Mouse (Mus musculus) liver (tissue): ENCODE data around the gene Slc6a5.

ENCODE experiments used
- DNase-seq: peaks from one replicate; pipeline ENCODE4 v3.0.0-alpha.2; 2020; ENCODE audit warnings: mixed read lengths

The Slc6a5 gene

DNA sequence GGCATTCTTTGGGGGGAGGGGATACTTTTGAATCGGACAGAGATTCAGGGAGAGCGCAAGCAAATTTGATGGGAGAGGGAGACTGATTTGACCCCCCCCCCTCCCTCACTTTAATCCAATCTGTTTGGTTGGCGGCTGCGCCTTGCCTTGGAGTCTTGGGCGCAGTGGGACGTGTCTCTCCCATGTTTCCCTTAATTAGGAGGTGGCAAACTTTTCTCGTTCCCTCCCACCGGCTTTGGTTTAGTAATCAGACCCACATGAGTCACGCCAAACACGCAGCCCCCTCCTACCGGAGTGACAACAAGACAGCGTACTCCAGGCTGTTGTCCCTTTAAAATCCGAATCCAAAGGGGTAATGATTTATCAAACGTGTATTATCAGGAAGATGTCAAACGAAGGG lies at the start of gene Slc6a5:
Gene Slc6a5 (plus strand): TSS at position 297 of the 400 bp plus-strand sequence.
- DNase-seq, result no peak

DNA sequence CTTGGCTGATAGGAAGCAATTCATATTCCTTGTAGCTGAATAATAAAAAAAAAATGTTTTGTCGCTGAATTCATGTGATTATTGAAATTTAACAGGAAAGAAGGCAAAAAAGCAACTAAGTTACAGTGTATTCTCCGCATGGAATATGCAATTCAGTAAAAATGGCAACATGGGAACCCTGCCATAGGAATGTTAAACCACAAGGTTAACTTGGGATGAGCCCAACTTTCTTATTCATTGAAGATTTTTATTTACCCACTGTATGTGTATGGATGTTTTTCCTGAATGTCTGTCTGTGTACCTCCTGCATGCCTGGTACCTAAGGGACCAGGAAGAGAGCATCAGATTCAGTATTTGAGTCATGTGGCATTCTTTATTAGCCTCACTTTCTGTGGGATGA lies 48.8 kb upstream of the Slc6a5 start:
- DNase-seq, result no peak

DNA sequence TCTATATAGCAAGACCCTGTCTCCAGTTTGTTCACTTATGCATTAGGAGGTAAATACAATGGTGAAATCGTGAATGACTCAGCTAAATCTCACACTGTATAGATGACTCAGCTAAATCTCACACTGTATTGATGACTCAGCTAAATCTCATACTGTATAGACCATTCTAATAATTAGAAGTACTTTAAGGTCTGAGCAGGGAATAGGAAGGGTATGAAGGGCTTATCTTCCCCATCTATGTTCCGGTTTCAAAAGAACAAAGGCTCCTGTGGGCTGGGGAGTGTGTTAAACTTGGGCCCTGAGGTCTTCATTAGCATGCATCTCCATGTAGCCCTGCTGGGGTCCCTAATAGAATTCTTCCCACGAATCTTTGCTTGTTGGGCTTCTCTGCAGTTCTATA lies 46.2 kb upstream of the Slc6a5 start:
- no peak for DNase-seq

DNA sequence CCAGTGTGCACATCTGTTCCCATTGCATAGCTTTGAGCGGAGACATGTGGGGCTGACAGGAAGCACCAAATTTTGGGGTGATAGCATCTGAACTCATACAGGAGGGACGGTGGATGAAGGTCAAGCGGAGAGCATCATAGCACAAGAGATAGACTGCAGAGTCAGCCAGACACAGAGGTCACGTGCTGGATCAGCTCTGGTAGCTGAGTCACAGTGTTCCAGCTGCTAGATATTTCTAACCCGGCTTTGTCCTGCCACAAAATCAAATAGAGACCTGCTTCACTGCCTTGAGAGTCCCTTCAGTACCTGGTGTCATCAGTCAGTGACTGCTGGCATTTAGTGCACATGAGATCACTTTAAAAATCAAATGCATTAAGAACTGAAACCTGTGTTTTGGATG lies 40.3 kb upstream of the Slc6a5 start:
- DNase-seq, result no peak

DNA sequence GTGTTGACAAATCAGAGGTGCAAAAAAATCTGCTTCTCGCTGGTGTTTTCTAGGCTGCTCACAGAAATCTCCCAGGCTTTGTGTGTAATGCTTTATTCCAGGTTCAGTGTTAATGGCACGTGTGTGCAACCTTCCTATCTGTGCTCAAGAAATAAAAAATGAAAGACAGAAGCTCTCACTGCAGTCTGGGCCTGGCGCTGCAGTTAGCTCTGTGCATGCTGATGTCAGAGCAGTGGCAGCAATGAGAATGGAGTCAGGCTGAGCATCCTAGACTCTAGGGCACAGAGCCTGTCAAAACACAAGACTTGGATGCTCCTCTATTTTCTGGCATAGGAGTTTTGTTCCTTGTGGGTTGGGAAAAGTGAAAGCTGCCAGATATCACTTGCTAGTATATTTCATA lies 39.7 kb upstream of the Slc6a5 start:
- DNase-seq, result no peak

DNA sequence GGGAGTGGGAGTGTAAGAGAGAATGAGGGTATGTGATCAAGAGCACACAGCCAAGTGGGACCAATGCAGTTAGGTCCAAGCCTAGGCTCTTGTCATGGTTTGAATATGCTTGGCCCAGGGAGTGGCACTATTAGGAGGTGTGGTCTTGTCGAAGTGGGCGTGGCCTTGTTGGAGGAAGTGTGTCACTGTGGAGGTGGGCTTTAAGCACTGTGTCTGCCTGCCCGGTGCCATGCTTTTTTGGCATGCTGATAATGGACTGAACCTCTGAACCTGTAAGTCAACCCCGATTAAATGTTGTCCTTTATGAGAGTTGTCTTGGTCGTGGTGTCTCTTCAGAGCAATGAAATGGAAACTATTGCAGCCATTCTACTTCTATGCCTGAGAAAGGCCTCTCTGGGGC lies 32.6 kb upstream of the Slc6a5 start:
- DNase-seq, result no peak

DNA sequence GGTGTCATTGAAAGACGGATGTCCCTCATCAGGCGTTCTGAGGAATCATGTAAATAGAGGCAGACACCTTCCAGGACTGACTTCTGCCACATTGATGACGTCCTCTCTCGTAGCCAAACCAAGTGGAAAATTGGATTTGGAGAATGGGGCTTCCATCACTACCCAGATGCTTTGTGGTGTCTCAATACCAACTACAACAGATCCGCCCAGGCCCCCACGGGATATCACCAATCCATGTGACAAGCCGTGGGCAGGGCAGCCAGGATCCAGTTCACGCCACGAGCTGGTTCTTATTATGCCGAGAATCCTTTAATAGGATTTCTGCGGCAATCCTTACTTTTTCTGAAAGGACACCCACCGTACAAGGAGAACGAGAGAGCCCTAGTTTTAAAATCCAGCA lies 30.9 kb upstream of the Slc6a5 start:
- DNase-seq, result no peak

DNA sequence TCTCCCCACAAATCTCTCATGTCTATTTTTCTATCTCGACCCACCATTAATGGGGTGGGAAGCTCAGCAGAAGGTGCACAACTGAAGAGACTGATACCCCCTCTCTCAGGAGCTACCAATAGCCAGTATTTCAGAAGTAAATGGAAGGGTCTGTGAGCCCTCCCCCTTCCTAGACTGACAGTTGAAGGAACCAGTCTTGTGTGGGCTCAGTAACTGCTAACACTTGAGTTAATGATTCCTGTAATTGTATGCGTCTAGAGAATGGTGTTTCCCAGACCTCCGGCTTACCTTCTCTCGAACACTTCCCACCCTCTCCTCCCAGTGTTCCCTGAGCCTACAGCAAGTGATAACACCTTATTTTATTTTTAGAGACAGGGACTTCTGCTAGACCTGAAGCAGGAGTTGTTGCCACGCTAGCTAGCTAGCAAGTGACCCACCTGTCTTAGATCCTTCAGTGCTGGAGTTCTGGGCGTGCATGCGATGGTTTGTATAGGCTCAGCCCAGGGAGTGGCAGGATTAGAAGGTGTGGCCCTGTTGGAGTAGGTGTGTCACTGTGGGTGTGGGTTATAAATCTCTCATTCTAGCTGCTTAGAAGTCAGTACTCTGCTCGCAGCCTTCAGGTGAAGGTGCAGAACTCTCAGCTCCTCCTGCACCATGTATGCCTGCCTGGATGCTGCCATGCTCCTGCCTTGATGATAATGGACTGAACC lies 29.8 kb upstream of the Slc6a5 start:
- DNase-seq, result no peak

DNA sequence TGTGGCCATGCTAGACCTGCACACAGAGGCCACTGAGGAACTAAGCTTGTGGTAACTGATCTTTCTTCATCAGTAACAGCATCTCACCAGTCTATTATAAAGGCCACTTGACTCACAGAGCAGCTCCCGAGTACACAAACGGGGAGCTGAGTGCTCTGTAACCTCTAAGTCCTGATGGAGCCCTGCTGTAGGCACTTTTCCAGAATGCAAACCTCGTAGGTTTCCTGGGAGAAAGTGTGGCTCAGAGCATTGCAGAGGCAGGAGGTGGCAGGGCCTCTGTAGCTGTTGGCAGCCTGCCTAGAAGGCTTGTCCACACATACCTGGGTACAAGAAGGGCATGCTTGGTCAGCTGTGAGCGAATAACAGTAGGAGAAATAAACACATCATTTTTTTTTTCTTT lies 27.7 kb upstream of the Slc6a5 start:
- no peak for DNase-seq

DNA sequence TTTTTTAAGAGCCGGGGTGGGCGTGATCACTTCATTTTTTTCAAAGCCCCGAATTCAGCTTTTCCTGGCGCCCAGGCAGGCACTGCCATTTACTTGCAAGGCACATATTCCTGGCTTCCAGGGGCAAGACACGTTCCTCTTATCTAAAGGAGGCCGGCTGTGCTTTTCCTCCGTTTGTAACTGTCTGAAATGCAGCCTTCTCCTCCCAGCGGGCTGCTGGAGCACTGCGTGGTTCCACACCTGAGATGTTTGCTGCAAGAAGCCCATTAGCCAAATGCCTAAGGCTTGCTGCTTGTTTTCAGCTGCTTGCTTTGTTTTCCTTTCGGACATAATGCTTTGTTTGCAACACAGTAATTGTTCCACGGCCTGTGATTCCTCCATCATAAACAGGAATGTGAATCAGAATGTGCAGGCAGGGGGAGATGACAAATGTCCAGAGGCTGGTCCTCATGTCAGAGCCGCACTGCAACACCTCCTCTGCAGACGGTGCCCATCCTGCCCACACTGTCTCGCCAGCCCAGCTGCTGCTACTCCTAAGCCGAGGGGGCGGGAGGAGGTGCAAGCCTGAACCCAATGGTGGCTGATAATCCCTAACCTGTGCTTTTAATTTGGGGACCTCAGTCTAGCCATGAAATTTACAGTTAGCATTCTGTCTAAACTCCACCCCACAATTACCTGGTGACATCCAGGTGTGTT lies 27.1 kb upstream of the Slc6a5 start:
- no peak for DNase-seq

DNA sequence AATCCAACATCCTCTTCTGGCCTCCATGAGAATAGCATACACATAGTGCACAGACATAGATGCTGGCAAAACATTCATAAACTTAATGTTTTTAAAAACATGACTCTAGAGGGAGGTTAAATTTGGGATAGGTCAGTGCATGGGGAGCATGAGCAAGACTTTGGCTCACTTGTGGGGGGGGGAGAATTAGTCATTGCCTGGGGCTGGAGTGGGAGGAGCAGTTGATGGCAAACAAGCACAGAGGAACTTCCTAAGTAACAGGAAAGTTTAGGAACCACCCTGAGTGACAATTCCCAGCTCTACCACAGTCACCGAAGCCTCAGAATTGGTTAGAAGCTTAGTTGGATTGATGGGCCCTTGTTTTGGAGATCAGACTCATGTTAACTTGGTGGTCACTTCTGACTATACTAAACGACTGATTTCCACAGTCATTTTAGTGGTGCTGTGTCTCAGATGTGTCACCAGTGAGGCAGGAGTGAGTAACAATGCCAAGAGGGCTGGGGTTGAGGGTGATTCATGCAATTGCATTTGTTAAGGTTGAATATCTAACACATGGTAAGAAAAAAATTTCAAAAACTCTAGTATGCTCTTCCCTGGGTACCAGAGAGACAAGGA lies 22.1 kb upstream of the Slc6a5 start:
- DNase-seq, result no peak

DNA sequence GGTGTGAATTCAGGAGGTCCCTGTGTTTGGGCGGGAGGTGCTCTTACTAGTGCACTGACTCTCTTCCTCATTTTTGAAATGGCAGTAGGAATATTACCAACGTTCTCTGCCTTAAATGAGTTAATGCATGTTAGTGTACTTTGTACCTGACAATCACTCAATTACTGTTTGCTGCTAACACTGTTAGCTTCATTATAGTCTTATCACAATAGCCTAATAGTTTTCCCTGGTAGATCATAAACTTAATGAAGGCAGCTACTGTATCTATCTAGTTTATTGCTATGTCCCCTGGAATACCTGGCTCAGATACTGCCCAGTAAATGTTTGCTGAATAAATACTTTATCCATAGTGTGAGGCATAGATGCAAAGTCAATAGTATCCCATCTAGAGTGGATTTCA lies 15.2 kb upstream of the Slc6a5 start:
- DNase-seq, result no peak

DNA sequence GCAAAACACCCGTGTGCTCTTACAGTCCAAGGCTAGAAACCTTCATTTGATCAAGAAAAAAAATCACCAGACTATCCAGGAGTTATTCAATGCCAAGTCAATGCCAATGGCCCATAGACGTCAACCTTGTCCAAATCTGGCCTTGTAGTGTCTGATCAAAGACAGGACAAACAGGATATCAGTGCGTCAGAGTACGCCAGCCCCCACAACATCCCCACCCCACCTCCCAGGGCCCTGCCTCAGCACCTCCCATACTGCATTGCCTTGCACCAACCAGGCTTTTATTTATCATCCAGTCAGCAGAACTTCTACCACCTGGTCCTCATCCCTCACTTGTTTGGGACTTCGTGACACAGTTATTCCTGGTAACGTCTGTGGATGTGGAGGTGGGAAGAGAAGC lies 14.7 kb upstream of the Slc6a5 start:
- DNase-seq, result no peak

DNA sequence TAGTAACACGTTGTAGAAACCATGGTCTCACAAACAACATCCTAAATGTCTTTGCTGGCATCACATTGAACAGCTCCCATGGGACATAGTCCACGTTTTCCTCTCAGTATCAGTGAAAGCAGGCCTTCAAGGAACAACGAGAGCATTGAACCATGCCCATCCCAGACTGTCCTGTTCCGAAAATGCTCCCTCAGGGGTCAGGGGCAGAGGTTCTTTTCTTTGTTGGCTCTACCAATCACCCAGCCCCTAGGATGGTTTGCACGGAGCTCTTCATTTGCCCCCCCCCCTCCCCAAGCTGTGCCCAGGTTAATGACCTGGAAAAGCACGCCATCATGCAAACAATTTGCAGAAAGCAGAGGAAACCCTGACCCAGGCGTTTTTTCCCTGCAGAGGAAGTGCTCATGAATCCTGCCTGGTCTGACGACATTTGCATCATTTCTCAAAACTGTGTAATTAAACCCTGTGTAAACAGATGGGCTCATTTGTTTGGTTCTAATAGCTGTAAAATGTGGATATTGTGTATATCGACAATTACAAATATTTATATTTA lies 7.9 kb upstream of the Slc6a5 start:
- DNase-seq, result no peak

DNA sequence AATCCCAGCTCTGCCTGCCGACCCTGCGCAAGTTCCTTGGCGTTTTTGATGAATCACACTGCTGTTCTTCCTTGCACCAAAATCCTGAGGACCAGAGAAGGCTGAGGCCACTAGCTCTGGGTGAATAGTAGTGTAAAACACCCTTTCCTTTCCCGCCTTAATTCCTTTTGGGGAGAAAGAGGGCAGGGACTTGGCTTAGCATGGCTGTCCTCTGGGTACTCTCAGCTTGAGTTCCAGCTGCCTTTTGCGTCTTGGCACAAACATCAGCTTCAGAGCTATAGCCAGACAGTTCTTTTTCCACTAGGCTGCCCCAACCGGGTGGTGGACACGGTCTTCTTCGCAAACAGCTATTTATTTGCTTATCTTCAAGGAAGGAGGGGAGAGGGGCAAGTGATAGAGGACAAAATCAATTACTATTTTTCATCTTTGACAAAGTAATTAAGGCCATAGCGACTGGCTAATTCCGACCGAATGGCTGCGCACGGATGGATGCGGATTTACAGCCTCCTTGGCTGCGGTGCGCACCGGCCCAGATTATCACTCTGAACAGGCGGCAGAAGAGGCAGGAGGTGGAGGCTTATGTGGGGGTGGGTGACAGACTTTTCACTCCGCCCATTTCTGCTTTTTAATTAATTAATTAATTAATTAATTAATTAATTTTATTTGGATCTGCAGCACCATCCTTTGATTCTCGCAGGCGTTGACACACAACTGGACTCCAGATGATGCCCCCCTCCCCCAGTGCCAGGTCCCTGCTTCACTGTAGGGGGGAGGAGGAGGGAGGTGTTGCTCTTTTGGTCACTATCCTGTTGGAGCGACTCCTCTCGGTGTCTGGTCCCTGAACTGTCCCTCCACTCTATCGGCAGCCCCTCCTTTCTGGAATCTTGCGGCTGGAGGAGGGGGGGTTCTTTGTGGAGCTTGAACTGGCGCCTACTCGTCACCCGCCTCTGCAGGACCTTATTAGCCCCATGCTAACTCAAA lies 2.5 kb upstream of the Slc6a5 start:
- DNase-seq, result no peak

DNA sequence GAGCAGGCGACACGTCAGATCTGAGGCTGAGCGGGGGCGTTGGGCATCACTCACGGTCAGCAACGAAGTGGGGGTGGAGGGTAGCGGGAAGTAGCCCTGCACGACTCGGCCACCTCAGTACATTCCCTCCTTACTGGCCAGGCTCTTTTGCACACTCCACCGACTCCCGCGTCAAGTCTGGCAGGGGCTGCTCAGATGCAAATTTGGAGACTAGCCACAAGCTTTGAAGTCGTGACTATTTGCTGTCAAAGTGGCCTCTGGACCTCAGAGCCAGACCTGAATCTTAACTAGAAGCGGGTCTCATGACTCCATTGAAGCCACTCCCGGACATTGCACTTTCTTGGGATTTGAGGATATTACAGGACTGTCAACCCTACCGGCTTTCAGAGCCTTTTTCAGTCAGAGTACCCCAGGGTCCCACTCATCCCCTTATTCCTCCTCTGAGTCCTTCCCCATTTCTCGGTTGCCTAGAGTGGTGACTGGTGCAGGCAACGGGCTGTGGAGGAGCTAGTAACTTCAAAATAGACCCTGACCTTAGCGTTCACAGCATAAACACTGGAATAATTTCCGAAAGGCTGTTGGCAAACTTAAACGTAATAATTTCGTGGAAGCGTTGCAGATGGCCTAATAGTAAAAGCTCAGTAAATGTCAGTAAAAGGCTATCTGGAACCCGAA lies 1.6 kb upstream of the Slc6a5 start:
- no peak for DNase-seq

DNA sequence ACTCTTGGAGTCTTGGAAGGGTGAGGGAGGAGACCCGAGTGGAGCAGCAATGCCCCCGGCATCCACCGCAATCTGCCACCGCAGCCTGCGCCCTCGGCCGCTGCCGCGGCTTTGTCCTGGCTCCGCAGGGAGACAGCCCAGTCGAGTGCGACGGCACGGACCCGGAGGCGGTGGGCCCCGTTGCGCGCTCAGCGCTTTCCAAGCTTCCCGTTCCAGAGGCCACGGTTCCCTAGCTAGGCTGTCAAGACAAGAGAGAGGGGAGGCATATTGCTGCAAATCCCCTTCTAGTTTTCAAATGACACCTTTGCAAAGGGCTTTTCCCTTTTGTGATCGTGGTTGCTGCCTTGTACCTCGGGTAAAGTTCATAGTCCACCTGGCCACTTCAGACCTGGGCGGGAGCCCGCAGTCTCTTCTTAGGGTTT lies 945 bp upstream of the Slc6a5 start:
- no peak for DNase-seq

DNA sequence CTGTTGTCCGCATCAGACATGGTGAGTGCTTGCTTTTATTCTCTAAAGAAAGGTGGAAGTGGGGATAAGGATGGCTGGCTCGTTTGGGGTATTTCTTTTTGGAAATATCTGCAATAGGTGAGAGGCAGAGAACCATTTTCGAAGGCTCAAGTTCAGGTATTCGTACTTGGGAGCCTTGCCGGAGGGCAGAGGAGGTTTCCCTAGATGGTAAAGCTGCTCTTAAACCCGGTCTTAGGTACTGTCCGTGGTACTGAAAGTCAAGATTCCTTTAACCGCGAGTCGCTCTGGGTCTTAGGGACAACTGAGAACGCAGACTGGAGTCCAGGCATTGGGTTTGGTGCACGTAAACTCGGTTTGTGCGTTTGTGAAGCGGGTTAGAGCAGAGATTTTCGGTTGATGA lies 415 bp downstream of the Slc6a5 start:
- no peak for DNase-seq

DNA sequence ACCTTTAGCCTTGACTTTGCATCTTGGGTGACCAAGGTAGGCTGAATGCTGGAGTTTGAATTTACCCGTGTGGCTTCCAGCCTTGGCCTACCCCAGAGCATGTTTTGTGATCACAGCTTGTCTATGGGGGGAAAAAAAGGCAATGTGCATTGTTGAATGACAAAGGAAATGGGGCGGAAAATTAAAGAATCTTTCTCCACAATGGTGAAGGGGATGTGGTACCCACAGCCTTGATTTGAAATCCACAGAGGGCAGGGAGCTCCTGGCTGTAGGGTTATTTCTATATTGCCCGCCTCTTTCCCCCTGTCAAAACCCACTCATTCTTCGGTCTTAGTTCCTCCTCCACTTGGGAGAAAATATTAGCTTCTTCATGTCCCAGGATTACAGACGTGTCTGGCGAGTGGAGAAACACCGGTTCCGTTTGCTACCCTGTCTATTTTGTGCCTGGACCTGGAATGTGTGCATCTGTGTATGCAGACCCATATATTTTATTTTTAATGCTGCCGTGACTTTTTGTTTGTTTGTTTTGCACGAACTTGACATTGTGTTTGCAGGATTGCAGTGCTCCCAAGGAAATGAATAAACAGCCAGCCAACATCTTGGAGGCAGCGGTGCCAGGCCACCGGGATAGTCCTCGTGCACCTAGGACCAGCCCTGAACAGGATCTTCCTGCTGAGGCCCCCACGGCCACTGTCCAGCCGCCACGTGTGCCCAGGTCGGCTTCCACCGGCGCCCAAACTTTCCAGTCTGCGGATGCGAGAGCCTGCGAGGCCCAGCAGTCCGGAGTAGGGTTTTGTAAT lies 1.4 kb downstream of the Slc6a5 start:
- DNase-seq, result no peak

DNA sequence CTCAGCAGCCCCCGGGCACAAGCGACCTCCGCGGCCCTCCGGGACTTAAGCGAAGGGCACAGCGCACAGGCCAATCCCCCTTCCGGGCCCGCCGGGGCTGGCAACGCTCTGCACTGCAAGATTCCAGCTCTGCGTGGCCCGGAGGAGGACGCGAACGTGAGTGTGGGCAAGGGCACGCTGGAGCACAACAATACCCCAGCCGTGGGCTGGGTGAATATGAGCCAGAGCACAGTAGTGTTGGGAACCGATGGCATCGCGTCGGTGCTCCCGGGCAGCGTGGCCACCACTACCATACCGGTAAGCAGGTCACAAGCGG lies 2.0 kb downstream of the Slc6a5 start:
- DNase-seq, result no peak

DNA sequence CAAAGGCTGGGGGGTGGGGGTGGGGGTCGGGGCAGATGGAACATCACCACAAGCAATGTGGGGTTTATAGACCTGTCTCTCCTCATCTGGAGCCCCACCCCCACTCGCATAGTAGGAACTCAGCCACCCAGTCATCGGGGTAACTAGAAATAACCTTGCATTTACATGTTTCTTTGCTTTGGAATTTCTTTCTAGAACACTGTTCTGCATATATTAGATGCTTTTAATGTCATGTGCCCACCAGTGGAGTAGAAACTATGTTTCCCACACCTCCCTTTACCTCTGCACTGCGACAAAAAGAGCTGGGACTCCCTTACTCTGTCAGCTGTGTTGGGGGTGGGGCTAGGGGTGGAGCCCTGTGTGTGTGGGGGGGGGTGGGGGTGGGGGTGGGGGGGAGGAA lies 3.2 kb downstream of the Slc6a5 start:
- no peak for DNase-seq
